Mouse (Mus musculus) CD4-positive helper T cell, adult 2 months (primary cell): ENCODE measurements around the gene Sulf2.
A peak's percentile ranks its signal among the peaks of the same experiment; 100 is the strongest.

ENCODE experiments used
- DNase-seq: peaks from one replicate; pipeline ENCODE4 v3.0.0-alpha.2; 2012; ENCODE audit warnings: low read depth, missing footprints, low spot score

The Sulf2 gene

GRCm38 (mm10) chr2:166059684-166060423 is 95.6 kb downstream of the Sulf2 start:
- peak; percentile 49 for DNase-seq

- DNase-seq = no peak
Measured at GRCm38 (mm10) chr2:166054002-166054539, 101.4 kb downstream of the Sulf2 start.

- no peak for DNase-seq
Measured at GRCm38 (mm10) chr2:166051966-166052365, 103.5 kb downstream of the Sulf2 start.

GRCm38 (mm10) chr2:166051421-166051820 is 104.0 kb downstream of the Sulf2 start:
- no peak for DNase-seq

- DNase-seq = no peak
Measured at GRCm38 (mm10) chr2:166048852-166049251, 106.6 kb downstream of the Sulf2 start.

GRCm38 (mm10) chr2:166047931-166048330 is 107.5 kb downstream of the Sulf2 start:
- DNase-seq = no peak

GRCm38 (mm10) chr2:166045549-166046501 is 109.6 kb downstream of the Sulf2 start:
- DNase-seq = peak; percentile 60

- DNase-seq = no peak
Measured at GRCm38 (mm10) chr2:166045006-166045405, 110.5 kb downstream of the Sulf2 start.

GRCm38 (mm10) chr2:166042542-166042941 is 112.9 kb downstream of the Sulf2 start:
- DNase-seq = no peak

- DNase-seq = no peak
Measured at GRCm38 (mm10) chr2:166039681-166040080, 115.8 kb downstream of the Sulf2 start.

- peak; percentile 83 for DNase-seq
Measured at GRCm38 (mm10) chr2:166035725-166036124, 119.7 kb downstream of the Sulf2 start.

- DNase-seq = no peak
Measured at GRCm38 (mm10) chr2:166034967-166035490, 120.4 kb downstream of the Sulf2 start.

- no peak for DNase-seq
Measured at GRCm38 (mm10) chr2:166032628-166033027, 122.8 kb downstream of the Sulf2 start.

GRCm38 (mm10) chr2:166031120-166031929 is 124.1 kb downstream of the Sulf2 start:
- DNase-seq = peak; percentile 75

GRCm38 (mm10) chr2:166030256-166030995 is 125.0 kb downstream of the Sulf2 start:
- DNase-seq = peak; percentile 59

GRCm38 (mm10) chr2:166029232-166029631 is 126.2 kb downstream of the Sulf2 start:
- DNase-seq = no peak

GRCm38 (mm10) chr2:166027834-166028233 is 127.6 kb downstream of the Sulf2 start:
- DNase-seq = no peak

GRCm38 (mm10) chr2:166025943-166026342 is 129.5 kb downstream of the Sulf2 start:
- DNase-seq = no peak

- DNase-seq = no peak
Measured at GRCm38 (mm10) chr2:166024621-166025020, 130.8 kb downstream of the Sulf2 start.

GRCm38 (mm10) chr2:166024079-166024478 is 131.4 kb downstream of the Sulf2 start:
- DNase-seq = no peak
